Mouse (Mus musculus) adrenal gland, adult (tissue): Measurements from ENCODE around the gene Defb48.

Experiments used
- DNase-seq, 2 experiments: peaks; one replicate each; pipeline ENCODE4 v3.0.0; 2022 to 2023; ENCODE audit warnings: low spot score in 1 of 2; ENCODE audit not compliant: inconsistent age in 2 of 2

Gene Defb48

GRCm38 (mm10) chr14:62984410-62984809, at the start of gene Defb48:
Gene Defb48 (minus strand): TSS chr14:62984510.
- DNase-seq, result no peak

- DNase-seq, result peak in 1 of 2 experiments; percentile 30
Observed at GRCm38 (mm10) chr14:63020524-63021156, 36.3 kb upstream of the Defb48 start.

- DNase-seq, result no peak
Observed at GRCm38 (mm10) chr14:63014667-63015066, 30.4 kb upstream of the Defb48 start.

- no peak for DNase-seq
Observed at GRCm38 (mm10) chr14:63013082-63013481, 28.8 kb upstream of the Defb48 start.

GRCm38 (mm10) chr14:63011471-63011870, 27.2 kb upstream of the Defb48 start, which contains the start of gene Defb43:
Gene Defb43 (plus strand): TSS chr14:63011771.
- DNase-seq, result no peak

- peak; percentile 43 to 74 for DNase-seq
Observed at GRCm38 (mm10) chr14:63002588-63002987, 18.3 kb upstream of the Defb48 start.

GRCm38 (mm10) chr14:62998977-62999376, 14.7 kb upstream of the Defb48 start:
- DNase-seq, result no peak

GRCm38 (mm10) chr14:62997777-62998176, 13.5 kb upstream of the Defb48 start, which contains the start of gene Defb47:
Gene Defb47 (plus strand): TSS chr14:62998077.
- DNase-seq, result no peak

- DNase-seq, result no peak
Observed at GRCm38 (mm10) chr14:62991849-62992510, 7.7 kb upstream of the Defb48 start.

GRCm38 (mm10) chr14:62991271-62991670, 7.0 kb upstream of the Defb48 start:
- no peak for DNase-seq

- DNase-seq, result no peak
Observed at GRCm38 (mm10) chr14:62979815-62980214, 4.5 kb downstream of the Defb48 start.

- peak; percentile 65 to 88 for DNase-seq
Observed at GRCm38 (mm10) chr14:62975046-62975445, 9.3 kb downstream of the Defb48 start.

- peak; percentile 15 to 62 for DNase-seq
Observed at GRCm38 (mm10) chr14:62965811-62966520, 18.3 kb downstream of the Defb48 start.

- DNase-seq, result peak in 1 of 2 experiments; percentile 42
Observed at GRCm38 (mm10) chr14:62965342-62965741, 19.0 kb downstream of the Defb48 start.

- DNase-seq, result no peak
Observed at GRCm38 (mm10) chr14:62963632-62964031, 20.7 kb downstream of the Defb48 start.

- DNase-seq, result no peak
Observed at GRCm38 (mm10) chr14:62956091-62956490, 28.2 kb downstream of the Defb48 start.

- DNase-seq, result no peak
Observed at GRCm38 (mm10) chr14:62946794-62947193, 37.5 kb downstream of the Defb48 start.

- peak; percentile 86 to 94 for DNase-seq
Observed at GRCm38 (mm10) chr14:62940383-62941074, 43.8 kb downstream of the Defb48 start.

GRCm38 (mm10) chr14:62939435-62939834, 44.9 kb downstream of the Defb48 start:
- DNase-seq, result no peak

GRCm38 (mm10) chr14:62937675-62938074, 46.6 kb downstream of the Defb48 start:
- peak; percentile 50 to 78 for DNase-seq
